Mouse (Mus musculus) liver, embryonic 13.5 days (tissue): ENCODE measurements around the gene Tbl2. TPM values are rescaled to one million over a fixed set of nuclear protein-coding genes. Genes with fewer than 3 reads are reported as not detected.

Experiments
- ATAC-seq: fragments of 200-750 bp; cut with Nextera tagmentation; 2 replicates; pipeline ENCODE4 v1.8.0; 2017; ENCODE audit warnings: low read depth, mild to moderate bottlenecking, moderate number of reproducible peaks, moderate library complexity
- DNase-seq: peaks from one replicate; pipeline ENCODE4 v3.0.0; 2022
- H3K27ac ChIP-seq: fragments of 300-500 bp; sonication (generic); 2 replicates; pipeline ENCODE4 v1.5.1; 2015; ENCODE audit warnings: moderate library complexity, mild to moderate bottlenecking, inconsistent platforms
- H3K27me3 ChIP-seq: fragments of 300-500 bp; sonication (generic); 2 replicates; pipeline ENCODE4 v1.6.1; 2015; ENCODE audit warnings: mild to moderate bottlenecking, inconsistent platforms
- H3K36me3 ChIP-seq: fragments of 300-500 bp; sonication (generic); 2 replicates; pipeline ENCODE4 v1.6.1; 2015; ENCODE audit warnings: mild to moderate bottlenecking, inconsistent platforms
- H3K4me1 ChIP-seq: fragments of 300-500 bp; sonication (generic); replicated peaks from 2 replicates; pipeline ENCODE4 v1.6.1; 2015; ENCODE audit warnings: inconsistent platforms
- H3K4me2 ChIP-seq: fragments of 300-500 bp; sonication (generic); 2 replicates; pipeline ENCODE4 v1.6.1; 2015; ENCODE audit warnings: inconsistent platforms, mild to moderate bottlenecking, moderate library complexity
- H3K4me3 ChIP-seq: fragments of 300-500 bp; sonication (generic); replicated peaks from 2 replicates; pipeline ENCODE4 v1.5.1; 2015; ENCODE audit warnings: mild to moderate bottlenecking, inconsistent platforms
- H3K9ac ChIP-seq: fragments of 300-500 bp; sonication (generic); 2 replicates; pipeline ENCODE4 v1.6.1; 2015; ENCODE audit warnings: mild to moderate bottlenecking, inconsistent platforms
- H3K9me3 ChIP-seq: fragments of 300-500 bp; sonication (generic); replicated peaks from 2 replicates; pipeline ENCODE4 v1.6.1; 2016; ENCODE audit warnings: inconsistent platforms
- WGBS: fragments of 180-500 bp; shearing (Covaris S2); methylation state at CpG from one replicate; pipeline ENCODE4 v1.1.7; 2015; ENCODE audit not compliant: insufficient replicate concordance; 5-methylcytosine and 5-hydroxymethylcytosine counted together
- polyA plus RNA-seq: library from polyadenylated mRNA; unstranded; fragments of >200 nt; fragmentation: Nextera tagmentation; extraction: Ambion mirVana; gene quantifications from 2 replicates; pipeline ENCODE4 v1.2.1, GENCODE M21; 2015

The Tbl2 gene
- polyA plus RNA-seq, 1 experiment from 2014 or later, result 13.6 TPM

GRCm38 (mm10) chr5:135118589-135119081 is 30.8 kb upstream of the Tbl2 start:
- ATAC-seq (peak; percentile 72), DNase-seq (peak; percentile 24)
- Histone ChIP-seq H3K9ac (no peak overlapping the region), H3K4me1 (peaks cover 20% of the 10 kb centered on the region), H3K9me3 (no peaks in the 10 kb centered on the region), H3K36me3 (peaks cover 6% of the 10 kb centered on the region; the same call in 1 of the 2 replicates), H3K4me2 (no peak overlapping the region), H3K4me3 (no peak overlapping the region), H3K27me3 (peaks cover 19% of the 10 kb centered on the region), H3K27ac (no peak overlapping the region)
- 7% methylated on average over 6 of the region's 6 CpGs for WGBS

DNA sequence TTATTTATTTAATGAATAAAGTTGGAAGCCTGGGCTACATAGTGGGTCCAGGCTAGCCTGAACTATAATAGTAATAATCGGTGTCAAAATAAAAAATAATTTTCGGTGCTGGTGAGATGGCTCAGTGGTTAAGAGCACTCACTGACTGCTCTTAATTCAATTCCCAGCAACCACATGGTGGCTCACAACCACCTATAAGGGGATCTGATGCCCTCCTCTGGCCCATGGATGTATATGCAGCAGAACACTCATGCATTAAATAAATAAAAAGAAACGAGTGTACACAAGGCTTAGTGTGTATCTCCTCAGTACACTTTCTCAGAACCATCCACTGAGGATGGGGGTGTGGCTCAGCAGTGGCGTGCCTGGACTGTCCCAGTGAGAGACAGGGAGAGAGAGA is 28.7 kb upstream of the Tbl2 start:
- Histone ChIP-seq H3K9me3 (no peaks in the 10 kb centered on the region), H3K4me3 (no peak overlapping the region), H3K4me2 (no peak overlapping the region), H3K9ac (no peak overlapping the region), H3K4me1 (peaks cover 19% of the 10 kb centered on the region), H3K27me3 (peaks cover 22% of the 10 kb centered on the region), H3K27ac (no peak overlapping the region), H3K36me3 (peaks cover 5% of the 10 kb centered on the region; the same call in 1 of the 2 replicates)
- WGBS, result 50% methylated on average over 4 of the region's 4 CpGs
- DNase-seq (no peak), ATAC-seq (no peak)

DNA sequence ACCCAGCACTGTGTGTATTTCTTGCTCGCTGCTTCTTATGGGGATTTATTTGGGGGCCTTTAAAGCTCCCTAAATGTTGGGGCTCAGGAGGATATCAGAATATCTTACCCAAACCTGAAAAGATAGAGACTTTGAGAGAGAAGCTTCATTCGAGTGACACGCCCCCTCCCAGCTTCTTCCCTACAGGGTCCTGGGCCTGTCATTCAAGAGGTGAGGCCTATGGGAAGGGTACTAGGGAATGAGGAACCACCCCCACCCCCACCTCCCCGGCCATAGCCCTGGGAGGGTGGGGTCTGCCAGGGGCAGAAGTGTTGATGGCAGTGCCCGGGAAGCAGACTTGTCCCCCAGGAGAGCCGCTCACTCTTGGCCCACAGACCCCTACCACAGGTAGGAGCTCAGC is 23.3 kb upstream of the Tbl2 start:
- H3K27me3 ChIP-seq, result peaks cover 36% of the 10 kb centered on the region
- H3K4me1 ChIP-seq, result 0 out of 2 replicates have a peak, but pooled peaks cover 5% of the 10 kb centered on the region
- no peak for ATAC-seq

GRCm38 (mm10) chr5:135127669-135128068 is 21.8 kb upstream of the Tbl2 start:
- Histone ChIP-seq H3K9me3 (no peaks in the 10 kb centered on the region), H3K27ac (no peak overlapping the region), H3K4me1 (no peaks in the 10 kb centered on the region), H3K4me2 (no peak overlapping the region), H3K4me3 (no peak overlapping the region), H3K9ac (no peak overlapping the region), H3K36me3 (peaks cover 12% of the 10 kb centered on the region; the same call in 1 of the 2 replicates), H3K27me3 (peaks cover 36% of the 10 kb centered on the region)
- ATAC-seq, result no peak
- 49% methylated on average over 6 of the region's 6 CpGs for WGBS
- DNase-seq, result no peak

More for the DNA sequence above, 23.3 kb upstream of the Tbl2 start:
- no peak overlapping the region for H3K4me3 ChIP-seq
- H3K9me3 ChIP-seq, result no peaks in the 10 kb centered on the region
- H3K36me3 ChIP-seq, result peaks cover 12% of the 10 kb centered on the region; the same call in 1 of the 2 replicates
- no peak overlapping the region for H3K27ac ChIP-seq
- DNase-seq, result no peak
- H3K4me2 ChIP-seq, result no peak overlapping the region
- H3K9ac ChIP-seq, result no peak overlapping the region
- WGBS, result 57% methylated on average over 6 of the region's 6 CpGs

DNA sequence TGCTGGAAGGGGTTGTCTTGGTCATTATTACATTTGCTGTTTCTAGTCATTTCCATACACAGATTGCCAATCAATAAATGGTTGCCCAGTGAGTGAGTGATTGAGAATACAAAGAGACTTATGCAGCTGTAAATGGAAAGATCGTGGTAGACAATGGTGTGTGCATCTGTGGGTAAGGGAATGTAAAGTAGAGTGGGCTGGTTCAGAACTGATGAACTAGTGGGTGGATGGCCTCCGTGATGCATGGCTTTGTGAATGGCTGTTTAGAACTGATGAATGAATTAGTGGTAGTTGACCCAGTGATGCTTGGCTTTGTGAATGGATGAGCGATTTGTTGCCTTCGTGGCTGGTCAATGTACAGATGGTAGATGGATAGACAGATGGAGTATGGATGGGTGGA is 19.7 kb upstream of the Tbl2 start:
- peaks cover 48% of the 10 kb centered on the region for H3K27me3 ChIP-seq
- no peak overlapping the region for H3K4me3 ChIP-seq
- no peak overlapping the region for H3K9ac ChIP-seq
- 60% methylated on average over 4 of the region's 4 CpGs for WGBS
- H3K27ac ChIP-seq, result no peak overlapping the region
- no peak overlapping the region for H3K4me2 ChIP-seq
- H3K36me3 ChIP-seq, result peaks cover 8% of the 10 kb centered on the region; the same call in 1 of the 2 replicates
- DNase-seq, result no peak
- peaks cover 13% of the 10 kb centered on the region for H3K4me1 ChIP-seq
- ATAC-seq, result no peak
- H3K9me3 ChIP-seq, result no peaks in the 10 kb centered on the region

GRCm38 (mm10) chr5:135133736-135134405 is 15.6 kb upstream of the Tbl2 start:
- Histone ChIP-seq H3K4me2 (peak overlapping the region; percentile 61), H3K4me3 (peak overlapping the region; percentile 41), H3K27ac (no peak overlapping the region), H3K9ac (peak overlapping the region; percentile 31; the same call in 1 of the 2 replicates), H3K4me1 (peaks cover 13% of the 10 kb centered on the region), H3K36me3 (peaks cover 7% of the 10 kb centered on the region), H3K27me3 (peaks cover 45% of the 10 kb centered on the region), H3K9me3 (no peaks in the 10 kb centered on the region)
- DNase-seq (peak; percentile 61), ATAC-seq (peak; percentile 60)
- WGBS, result 6% methylated on average over 26 of the region's 26 CpGs

DNA sequence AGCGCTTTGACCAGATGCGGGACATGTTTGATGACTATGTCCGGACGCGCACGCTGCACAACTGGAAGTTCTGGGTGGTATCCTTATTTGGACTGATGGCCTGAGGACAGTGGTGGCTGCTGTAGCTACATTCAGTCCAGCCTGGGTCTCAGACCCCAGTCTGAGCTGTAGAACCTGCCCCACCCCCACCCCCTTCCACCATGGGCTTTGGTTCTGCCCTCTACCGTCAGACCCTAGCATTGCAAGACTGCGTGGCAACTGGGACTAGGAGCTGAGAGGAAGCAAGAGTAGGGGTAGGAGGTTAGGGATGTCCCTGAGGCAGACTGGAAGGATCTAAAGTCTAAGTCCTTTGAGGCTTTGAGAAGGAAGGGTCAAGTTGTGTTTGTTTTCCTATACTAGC is 14.9 kb upstream of the Tbl2 start:
- DNase-seq (no peak), ATAC-seq (peak; percentile 12; the same call in 1 of the 2 replicates)
- Histone ChIP-seq H3K36me3 (peaks cover 4% of the 10 kb centered on the region; the same call in 1 of the 2 replicates), H3K9me3 (no peaks in the 10 kb centered on the region), H3K27me3 (peaks cover 42% of the 10 kb centered on the region), H3K27ac (no peak overlapping the region), H3K4me1 (peaks cover 13% of the 10 kb centered on the region), H3K4me2 (peak overlapping the region; percentile 61), H3K9ac (peak overlapping the region; percentile 31; the same call in 1 of the 2 replicates), H3K4me3 (peak overlapping the region; percentile 41)
- WGBS, result 2% methylated on average over 8 of the region's 8 CpGs

GRCm38 (mm10) chr5:135139881-135140280 is 9.6 kb upstream of the Tbl2 start:
- peaks cover 4% of the 10 kb centered on the region; the same call in 1 of the 2 replicates for H3K36me3 ChIP-seq
- 63% methylated on average over 2 of the region's 2 CpGs for WGBS
- H3K9me3 ChIP-seq, result no peaks in the 10 kb centered on the region
- peaks cover 5% of the 10 kb centered on the region; the same call in 1 of the 2 replicates for H3K27me3 ChIP-seq
- no peak overlapping the region for H3K9ac ChIP-seq
- peaks cover 9% of the 10 kb centered on the region for H3K4me1 ChIP-seq
- H3K27ac ChIP-seq, result no peak overlapping the region
- ATAC-seq (no peak), DNase-seq (no peak)
- H3K4me3 ChIP-seq, result no peak overlapping the region
- H3K4me2 ChIP-seq, result no peak overlapping the region

- DNase-seq (no peak), ATAC-seq (no peak)
- Histone ChIP-seq H3K9me3 (no peaks in the 10 kb centered on the region), H3K27ac (no peak overlapping the region), H3K4me2 (no peak overlapping the region), H3K4me3 (no peak overlapping the region), H3K36me3 (no peaks in the 10 kb centered on the region), H3K9ac (no peak overlapping the region), H3K27me3 (no peaks in the 10 kb centered on the region), H3K4me1 (peaks cover 32% of the 10 kb centered on the region)
- 19% methylated on average over 4 of the region's 4 CpGs for WGBS
Measured at GRCm38 (mm10) chr5:135144469-135144868, 5.0 kb upstream of the Tbl2 start.

DNA sequence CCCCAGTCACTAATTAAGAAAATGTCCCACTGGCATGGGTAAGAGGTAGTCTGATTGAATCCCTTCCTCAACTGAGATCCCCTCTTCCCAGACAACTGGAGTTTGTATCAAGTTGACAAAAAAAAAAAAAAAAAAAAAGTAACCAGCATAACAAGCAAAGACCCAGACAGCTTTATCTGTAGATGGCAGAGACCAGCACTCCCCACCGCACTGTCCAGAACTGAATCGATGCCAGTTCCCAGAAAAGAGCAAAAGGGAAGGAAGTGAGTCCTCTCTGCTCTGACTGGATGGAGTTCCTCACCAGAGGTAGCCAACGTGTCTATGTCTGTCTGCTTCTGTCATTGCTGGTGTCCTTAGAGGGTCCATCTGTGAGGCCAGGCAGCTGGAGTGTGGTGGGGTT is 3.9 kb upstream of the Tbl2 start:
- 10% methylated on average over 3 of the region's 3 CpGs for WGBS
- ATAC-seq (no peak), DNase-seq (no peak)
- H3K27ac ChIP-seq, result no peak overlapping the region
- H3K9ac ChIP-seq, result no peak overlapping the region
- H3K4me3 ChIP-seq, result no peak overlapping the region
- H3K36me3 ChIP-seq, result no peaks in the 10 kb centered on the region
- peaks cover 35% of the 10 kb centered on the region for H3K4me1 ChIP-seq
- no peaks in the 10 kb centered on the region for H3K9me3 ChIP-seq
- H3K4me2 ChIP-seq, result no peak overlapping the region
- H3K27me3 ChIP-seq, result no peaks in the 10 kb centered on the region

DNA sequence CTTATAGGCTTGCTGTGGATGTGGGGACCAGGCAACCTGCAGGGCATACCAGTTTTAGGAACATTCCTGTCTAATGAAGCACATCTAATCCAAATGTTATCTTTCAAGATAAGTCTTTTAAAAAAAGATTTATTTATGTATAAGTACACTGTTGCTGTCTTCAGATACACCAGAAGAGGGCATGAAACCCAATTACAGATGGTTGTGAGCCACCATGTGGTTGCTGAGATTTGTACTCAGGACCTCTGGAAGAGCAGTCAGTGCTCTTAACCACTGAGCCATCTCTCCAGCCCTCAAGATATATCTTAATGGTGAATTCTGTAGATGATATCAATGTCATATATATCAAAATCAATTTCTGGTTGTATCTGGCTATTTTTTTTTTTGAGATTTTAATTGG is 3.5 kb upstream of the Tbl2 start:
- H3K4me1 ChIP-seq, result peaks cover 39% of the 10 kb centered on the region
- no peaks in the 10 kb centered on the region for H3K36me3 ChIP-seq
- no peaks in the 10 kb centered on the region for H3K27me3 ChIP-seq
- no peak for ATAC-seq
- H3K4me2 ChIP-seq, result no peak overlapping the region
- H3K27ac ChIP-seq, result no peak overlapping the region
- H3K4me3 ChIP-seq, result no peak overlapping the region
- DNase-seq, result no peak
- H3K9me3 ChIP-seq, result no peaks in the 10 kb centered on the region
- H3K9ac ChIP-seq, result no peak overlapping the region

- DNase-seq, result no peak
- H3K9me3 ChIP-seq, result no peaks in the 10 kb centered on the region
- no peak for ATAC-seq
- H3K9ac ChIP-seq, result peak overlapping the region; percentile 66
- peaks cover 13% of the 10 kb centered on the region for H3K36me3 ChIP-seq
- peak overlapping the region; percentile 87 for H3K27ac ChIP-seq
- peak overlapping the region; percentile 84 for H3K4me3 ChIP-seq
- H3K4me1 ChIP-seq, result peaks cover 48% of the 10 kb centered on the region
- H3K27me3 ChIP-seq, result no peaks in the 10 kb centered on the region
- 2% methylated on average over 13 of the region's 13 CpGs for WGBS
- peak overlapping the region; percentile 81 for H3K4me2 ChIP-seq
Measured at GRCm38 (mm10) chr5:135148715-135149052, 773 bp upstream of the Tbl2 start.
